Mouse (Mus musculus): ENCODE measurements at regions not wholly inside any gene's neighbourhood (a gene's known extent, or its start where the extent isn't known, plus 50 kb on each side); places are given as distances from the start of the nearest gene placed in this dataset.

- Histone ChIP-seq H3K4me2 (ENCODE audit: low read depth, low read length) (no peak overlapping the region), H3K4me3 (ENCODE audit: low read depth, low read length) (no peak overlapping the region), H3K36me3 (replicated peaks; ENCODE audit: control insufficient read depth, insufficient read depth, low read depth, low read length) (no peaks in the 10 kb centered on the region), H3K4me1 (ENCODE audit: control insufficient read depth, insufficient read depth, low read length) (no peaks in the 10 kb centered on the region), H3K9me3 (replicated peaks; ENCODE audit: control insufficient read depth, low read length) (no peaks in the 10 kb centered on the region), H3K27ac (replicated peaks; ENCODE audit: low read depth, low read length) (no peak overlapping the region), H3K9ac (replicated peaks; ENCODE audit: low read length) (no peak overlapping the region), H3K27me3 (ENCODE audit: control insufficient read depth, insufficient read depth, low read length) (no peaks in the 10 kb centered on the region)
- 65% methylated on average over 3 of the region's 3 CpGs for WGBS
- peak; percentile 9 for DNase-seq (ENCODE audit: low spot score)
- no peak for ATAC-seq (replicated peaks; ENCODE audit: insufficient number of reproducible peaks, low FRiP score, low TSS enrichment, low read depth)
Measured at GRCm38 (mm10) chr3:54591160-54591559, 101.4 kb upstream of the Supt20 start.

GRCm38 (mm10) chr3:54592064-54592463 lies 100.5 kb upstream of the Supt20 start:
- H3K27ac ChIP-seq (replicated peaks; ENCODE audit: low read depth, low read length) = no peak overlapping the region
- H3K36me3 ChIP-seq (replicated peaks; ENCODE audit: control insufficient read depth, insufficient read depth, low read depth, low read length) = no peaks in the 10 kb centered on the region
- no peaks in the 10 kb centered on the region for H3K9me3 ChIP-seq (replicated peaks; ENCODE audit: control insufficient read depth, low read length)
- no peaks in the 10 kb centered on the region for H3K27me3 ChIP-seq (ENCODE audit: control insufficient read depth, insufficient read depth, low read length)
- no peak overlapping the region for H3K4me2 ChIP-seq (ENCODE audit: low read depth, low read length)
- ATAC-seq (replicated peaks; ENCODE audit: insufficient number of reproducible peaks, low FRiP score, low TSS enrichment, low read depth) = no peak
- no peak overlapping the region for H3K4me3 ChIP-seq (ENCODE audit: low read depth, low read length)
- no peaks in the 10 kb centered on the region for H3K4me1 ChIP-seq (ENCODE audit: control insufficient read depth, insufficient read depth, low read length)
- no peak overlapping the region for H3K9ac ChIP-seq (replicated peaks; ENCODE audit: low read length)
- WGBS = 66% methylated on average over 2 of the region's 2 CpGs
- DNase-seq (ENCODE audit: low spot score) = peak; percentile 12

- WGBS = 67% methylated on average over 14 of the region's 14 CpGs
- no peak for ATAC-seq (replicated peaks; ENCODE audit: insufficient number of reproducible peaks, low FRiP score, low TSS enrichment, low read depth)
Measured at GRCm38 (mm10) chr3:54592655-54593428, 99.8 kb upstream of the Supt20 start.

GRCm38 (mm10) chr3:54595193-54595592 lies 97.4 kb upstream of the Supt20 start:
- Histone ChIP-seq H3K9ac (replicated peaks; ENCODE audit: low read length) (no peak overlapping the region), H3K9me3 (replicated peaks; ENCODE audit: control insufficient read depth, low read length) (no peaks in the 10 kb centered on the region), H3K4me2 (ENCODE audit: low read depth, low read length) (no peak overlapping the region), H3K4me1 (ENCODE audit: control insufficient read depth, insufficient read depth, low read length) (no peaks in the 10 kb centered on the region), H3K27me3 (ENCODE audit: control insufficient read depth, insufficient read depth, low read length) (no peaks in the 10 kb centered on the region), H3K4me3 (ENCODE audit: low read depth, low read length) (no peak overlapping the region), H3K36me3 (replicated peaks; ENCODE audit: control insufficient read depth, insufficient read depth, low read depth, low read length) (no peaks in the 10 kb centered on the region), H3K27ac (replicated peaks; ENCODE audit: low read depth, low read length) (no peak overlapping the region)
- 83% methylated on average over 3 of the region's 3 CpGs for WGBS
- no peak for ATAC-seq (replicated peaks; ENCODE audit: insufficient number of reproducible peaks, low FRiP score, low TSS enrichment, low read depth)
- DNase-seq (ENCODE audit: low spot score) = no peak

More at GRCm38 (mm10) chr3:54592655-54593428, 99.8 kb upstream of the Supt20 start:
- no peaks in the 10 kb centered on the region for H3K27me3 ChIP-seq (ENCODE audit: control insufficient read depth, insufficient read depth, low read length)
- no peaks in the 10 kb centered on the region for H3K9me3 ChIP-seq (replicated peaks; ENCODE audit: control insufficient read depth, low read length)
- H3K4me3 ChIP-seq (ENCODE audit: low read depth, low read length) = no peak overlapping the region
- no peaks in the 10 kb centered on the region for H3K36me3 ChIP-seq (replicated peaks; ENCODE audit: control insufficient read depth, insufficient read depth, low read depth, low read length)
- no peak for DNase-seq (ENCODE audit: low spot score)
- H3K4me2 ChIP-seq (ENCODE audit: low read depth, low read length) = no peak overlapping the region
- no peaks in the 10 kb centered on the region for H3K4me1 ChIP-seq (ENCODE audit: control insufficient read depth, insufficient read depth, low read length)
- H3K9ac ChIP-seq (replicated peaks; ENCODE audit: low read length) = no peak overlapping the region
- H3K27ac ChIP-seq (replicated peaks; ENCODE audit: low read depth, low read length) = no peak overlapping the region

- 81% methylated on average over 11 of the region's 11 CpGs for WGBS
- ATAC-seq (replicated peaks; ENCODE audit: insufficient number of reproducible peaks, low FRiP score, low TSS enrichment, low read depth) (no peak), DNase-seq (ENCODE audit: low spot score) (no peak)
- Histone ChIP-seq H3K27ac (replicated peaks; ENCODE audit: low read depth, low read length) (no peak overlapping the region), H3K36me3 (replicated peaks; ENCODE audit: control insufficient read depth, insufficient read depth, low read depth, low read length) (no peaks in the 10 kb centered on the region), H3K4me3 (ENCODE audit: low read depth, low read length) (no peak overlapping the region), H3K4me1 (ENCODE audit: control insufficient read depth, insufficient read depth, low read length) (no peaks in the 10 kb centered on the region), H3K9me3 (replicated peaks; ENCODE audit: control insufficient read depth, low read length) (no peaks in the 10 kb centered on the region), H3K27me3 (ENCODE audit: control insufficient read depth, insufficient read depth, low read length) (no peaks in the 10 kb centered on the region), H3K4me2 (ENCODE audit: low read depth, low read length) (no peak overlapping the region), H3K9ac (replicated peaks; ENCODE audit: low read length) (no peak overlapping the region)
Measured at GRCm38 (mm10) chr3:54597326-54598274, 95.0 kb upstream of the Supt20 start.

DNA sequence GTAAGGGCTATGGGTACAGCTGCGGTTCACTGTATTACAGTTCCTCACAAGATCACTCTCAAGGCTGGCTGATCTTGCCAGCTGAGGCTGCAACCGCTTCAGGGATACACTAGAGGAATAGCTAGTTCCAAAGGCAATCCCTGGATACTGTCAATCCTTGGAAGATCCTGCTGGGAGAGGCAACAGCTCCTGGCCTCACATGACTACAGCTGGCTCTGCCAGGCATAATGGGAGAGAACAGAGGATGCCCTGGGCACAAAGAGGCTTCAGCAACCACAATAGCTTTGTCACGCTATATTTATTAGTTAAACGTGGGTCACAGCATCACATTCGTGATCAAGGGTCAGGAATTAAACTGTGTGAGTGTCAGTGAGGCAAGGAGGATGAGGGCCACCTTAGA lies 94.3 kb upstream of the Supt20 start:
- Histone ChIP-seq H3K36me3 (replicated peaks; ENCODE audit: control insufficient read depth, insufficient read depth, low read depth, low read length) (no peaks in the 10 kb centered on the region), H3K4me1 (ENCODE audit: control insufficient read depth, insufficient read depth, low read length) (no peaks in the 10 kb centered on the region), H3K4me2 (ENCODE audit: low read depth, low read length) (no peak overlapping the region), H3K9me3 (replicated peaks; ENCODE audit: control insufficient read depth, low read length) (no peaks in the 10 kb centered on the region), H3K9ac (replicated peaks; ENCODE audit: low read length) (no peak overlapping the region), H3K4me3 (ENCODE audit: low read depth, low read length) (no peak overlapping the region), H3K27me3 (ENCODE audit: control insufficient read depth, insufficient read depth, low read length) (no peaks in the 10 kb centered on the region), H3K27ac (replicated peaks; ENCODE audit: low read depth, low read length) (no peak overlapping the region)
- ATAC-seq (replicated peaks; ENCODE audit: insufficient number of reproducible peaks, low FRiP score, low TSS enrichment, low read depth) (no peak), DNase-seq (ENCODE audit: low spot score) (no peak)
- WGBS = 77% methylated on average over 5 of the region's 5 CpGs

DNA sequence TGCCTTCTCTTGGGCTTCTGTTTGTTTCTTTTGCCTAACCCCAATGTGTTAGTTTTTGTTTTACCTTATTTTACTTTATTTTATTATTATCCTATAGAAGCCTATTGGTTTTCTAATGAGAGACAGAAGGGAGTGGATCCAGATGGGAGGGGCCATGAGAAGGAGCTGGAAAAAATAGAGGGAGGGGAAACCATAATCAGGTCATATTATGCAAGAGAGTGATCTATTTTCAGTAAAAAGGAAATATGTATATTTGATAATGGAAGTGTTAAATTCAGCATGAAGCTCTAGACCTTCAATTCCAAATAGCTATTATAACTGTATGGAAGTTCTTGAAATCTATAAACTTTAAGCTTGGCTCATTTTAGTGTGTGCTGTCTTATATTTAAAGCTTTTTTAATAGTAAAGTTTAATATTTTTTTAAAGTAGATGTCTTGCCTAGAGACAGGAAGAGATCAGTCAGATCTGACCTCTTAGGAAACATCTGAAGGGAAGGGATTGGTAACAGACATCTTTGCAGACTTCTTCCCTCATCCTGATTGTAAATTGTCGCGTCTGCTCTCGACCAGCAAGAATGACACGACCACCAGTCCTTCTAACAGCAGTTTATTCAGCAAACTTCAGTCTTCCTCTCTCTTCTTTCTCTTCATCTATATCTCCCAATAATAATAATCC lies 87.8 kb upstream of the Supt20 start:
- no peak overlapping the region for H3K27ac ChIP-seq (replicated peaks; ENCODE audit: low read depth, low read length)
- no peaks in the 10 kb centered on the region for H3K27me3 ChIP-seq (ENCODE audit: control insufficient read depth, insufficient read depth, low read length)
- H3K9ac ChIP-seq (replicated peaks; ENCODE audit: low read length) = no peak overlapping the region
- WGBS = 76% methylated on average over 4 of the region's 4 CpGs
- H3K4me1 ChIP-seq (ENCODE audit: control insufficient read depth, insufficient read depth, low read length) = no peaks in the 10 kb centered on the region
- ATAC-seq (replicated peaks; ENCODE audit: insufficient number of reproducible peaks, low FRiP score, low TSS enrichment, low read depth) = no peak
- H3K4me3 ChIP-seq (ENCODE audit: low read depth, low read length) = no peak overlapping the region
- DNase-seq (ENCODE audit: low spot score) = no peak
- no peaks in the 10 kb centered on the region for H3K36me3 ChIP-seq (replicated peaks; ENCODE audit: control insufficient read depth, insufficient read depth, low read depth, low read length)
- H3K9me3 ChIP-seq (replicated peaks; ENCODE audit: control insufficient read depth, low read length) = no peaks in the 10 kb centered on the region
- no peak overlapping the region for H3K4me2 ChIP-seq (ENCODE audit: low read depth, low read length)

Measured in embryonic facial prominence, embryonic 11.5 days (tissue).